8 mouse cellular contexts compared by ENCODE assay signal in the genomic region with DNA sequence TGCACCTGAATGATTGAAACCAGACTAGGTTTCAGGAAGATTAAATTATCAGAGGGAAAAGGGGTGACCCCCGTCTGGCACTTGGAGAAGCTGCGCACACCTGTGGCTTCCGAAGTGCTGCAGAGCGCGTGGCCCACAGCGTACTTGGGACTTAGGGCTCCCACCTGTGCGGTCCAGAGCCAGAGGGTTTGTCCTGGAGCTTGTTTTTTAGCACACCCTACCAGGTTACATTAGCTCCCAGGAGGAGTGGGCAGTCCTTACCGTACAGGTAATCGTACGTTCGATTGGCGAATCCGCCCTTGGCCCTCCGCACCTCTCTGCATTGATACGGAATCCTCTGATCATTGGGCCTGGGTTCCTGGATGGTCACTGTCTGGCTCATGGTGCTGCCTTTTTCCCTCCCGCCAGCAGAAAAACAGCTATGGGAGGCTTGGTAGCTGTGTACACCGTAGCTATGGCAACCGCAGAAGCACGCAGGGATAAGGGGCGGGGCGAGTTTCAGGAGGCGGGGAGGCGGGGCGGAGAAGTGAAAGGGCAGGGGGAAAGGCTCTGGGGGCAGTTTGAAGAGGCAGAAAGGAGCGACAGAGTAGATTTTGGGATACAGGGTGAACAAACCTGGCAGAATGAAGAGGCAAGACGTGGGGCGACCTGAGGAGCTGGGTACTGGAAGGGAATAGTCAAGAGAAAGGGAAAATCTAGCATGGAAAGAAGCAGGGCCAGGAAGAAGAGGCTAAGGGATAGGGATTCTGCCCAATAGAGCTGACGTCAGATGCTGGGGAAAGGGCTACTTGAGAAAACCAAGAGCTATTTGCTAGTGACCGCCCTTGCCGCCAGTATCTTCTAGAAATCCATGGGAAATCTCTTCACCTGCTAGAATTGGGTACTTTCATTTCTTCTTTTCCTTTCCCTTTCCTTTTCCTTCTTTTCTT. TPM values are rescaled to one million over a fixed set of nuclear protein-coding genes. Genes with fewer than 3 reads are reported as not detected.
A peak's percentile ranks its signal among the peaks of the same experiment; 100 is the strongest.
DNase-seq lines count a peak whose midpoint lies in the region; ATAC-seq and TF ChIP-seq lines count a peak whose summit lies in the region.

Maats1 (minus strand) TSS at position 748 of the 929 bp plus-strand sequence.

- DNase-seq in adrenal gland, adult 2 months, result peak; percentile 81
- peak; percentile 94 for DNase-seq in embryo, embryonic 10.5 days (ENCODE audit: low spot score)
- peak; percentile 56 to 59 for DNase-seq in gastrocnemius, adult 8-10 months (ENCODE audit: low spot score in 2 of 2)
- peak; percentile 72 to 75 for DNase-seq in left cerebral cortex, adult 2 months (ENCODE audit: extremely low spot score in 1 of 2, low spot score in 2 of 2)
- DNase-seq in lung, postnatal 36 days, result peak; percentile 90
- DNase-seq in retina, adult 2 months (ENCODE audit: low read depth, low spot score), result peak; percentile 26
- peak; percentile 68 for DNase-seq in urinary bladder, postnatal 25 days (ENCODE audit: low spot score)

- H3K4me1 ChIP-seq in hindbrain, embryonic 16.5 days (ENCODE audit: control insufficient read depth, insufficient read depth, low read depth, low read length), result peaks cover 3% of the 10 kb centered on the region; the same call in 1 of the 2 replicates

- H3K27me3 ChIP-seq in hindbrain, embryonic 16.5 days (replicated peaks; ENCODE audit: control insufficient read depth, insufficient read depth, low read length), result no peaks in the 10 kb centered on the region

- no peak within 1 kb of the TSS; the same call in 1 of the 2 replicates for H3K27ac ChIP-seq in hindbrain, embryonic 16.5 days (ENCODE audit: low read depth, low read length)
- H3K27ac ChIP-seq in left cerebral cortex, adult 2 months, result peak within 1 kb of the TSS; percentile 56

- peak within 1 kb of the TSS; percentile 42 for H3K4me3 ChIP-seq in hindbrain, embryonic 16.5 days (ENCODE audit: low read length)
- peak within 1 kb of the TSS; percentile 53 for H3K4me3 ChIP-seq in left cerebral cortex, adult 2 months

- peak; percentile 90 for ATAC-seq in hindbrain, embryonic 16.5 days

- no peaks in the 10 kb centered on the region for H3K36me3 ChIP-seq in hindbrain, embryonic 16.5 days (ENCODE audit: control insufficient read depth, insufficient read depth, low read length)

- H3K9me3 ChIP-seq in hindbrain, embryonic 16.5 days (ENCODE audit: control insufficient read depth, low read length), result no peaks in the 10 kb centered on the region

- TF ChIP-seq CTCF in left cerebral cortex, adult 2 months (IDR thresholded peaks at IDR 0.05), result no peak

- peak within 1 kb of the TSS; percentile 66 for H3K9ac ChIP-seq in hindbrain, embryonic 16.5 days (ENCODE audit: low read depth, low read length)

- intact Hi-C loops in left cerebral cortex, adult 2 months (cut with DNase I), result no loop called here

- WGBS in hindbrain, embryonic 16.5 days, result 14% methylated on average over 30 of the region's 30 CpGs

- peak within 1 kb of the TSS; percentile 88 for H3K4me2 ChIP-seq in hindbrain, embryonic 16.5 days (ENCODE audit: low read length)

RNA-seq across cellular contexts. Expression of gene Maats1, which starts in this region (rescaled TPM):
- total RNA-seq in adrenal gland, adult 2 months (2021), result under 1 TPM; 0.37 to 0.97 TPM
- polyA plus RNA-seq in adrenal gland, adult 2 months (2012; rRNA removed), result 0.04 TPM in 1 of 2 replicates, not detected in the other
- total RNA-seq in gastrocnemius, adult 8-10 months (2022), result not detected
- 1.6 and 1.7 TPM in 2 replicates for polyA plus RNA-seq in hindbrain, embryonic 16.5 days (2015; fragmentation: Nextera tagmentation; extraction: Ambion mirVana)
- 1 to 10 TPM; 1.2 to 1.6 TPM for total RNA-seq in left cerebral cortex, adult 2 months (2021)

Comparison
In these comparisons a context has a peak if more than half of its experiments do, and no peak if none do; other contexts are left out.
1. Peak in DNase-seq in adrenal gland, adult 2 months; RNA of the gene not detected or under 1 TPM.
2. Peak in DNase-seq in gastrocnemius, adult 8-10 months; RNA of the gene not detected or under 1 TPM.
3. DNase-seq: peak in every context shown above with its lines; median percentile 94 in embryo, embryonic 10.5 days; 90 in lung, postnatal 36 days; 81 in adrenal gland, adult 2 months; 74 in left cerebral cortex, adult 2 months; 68 in urinary bladder, postnatal 25 days; 58 in gastrocnemius, adult 8-10 months; 26 in retina, adult 2 months.